Mouse (Mus musculus) lung, adult 18-20 months (tissue): ENCODE data around the gene Pi4k2a.

Source experiments
- DNase-seq, 2 experiments: peaks; one replicate each; pipeline ENCODE4 v3.0.0; 2022; ENCODE audit warnings: mixed read lengths in 2 of 2

Gene Pi4k2a

DNA sequence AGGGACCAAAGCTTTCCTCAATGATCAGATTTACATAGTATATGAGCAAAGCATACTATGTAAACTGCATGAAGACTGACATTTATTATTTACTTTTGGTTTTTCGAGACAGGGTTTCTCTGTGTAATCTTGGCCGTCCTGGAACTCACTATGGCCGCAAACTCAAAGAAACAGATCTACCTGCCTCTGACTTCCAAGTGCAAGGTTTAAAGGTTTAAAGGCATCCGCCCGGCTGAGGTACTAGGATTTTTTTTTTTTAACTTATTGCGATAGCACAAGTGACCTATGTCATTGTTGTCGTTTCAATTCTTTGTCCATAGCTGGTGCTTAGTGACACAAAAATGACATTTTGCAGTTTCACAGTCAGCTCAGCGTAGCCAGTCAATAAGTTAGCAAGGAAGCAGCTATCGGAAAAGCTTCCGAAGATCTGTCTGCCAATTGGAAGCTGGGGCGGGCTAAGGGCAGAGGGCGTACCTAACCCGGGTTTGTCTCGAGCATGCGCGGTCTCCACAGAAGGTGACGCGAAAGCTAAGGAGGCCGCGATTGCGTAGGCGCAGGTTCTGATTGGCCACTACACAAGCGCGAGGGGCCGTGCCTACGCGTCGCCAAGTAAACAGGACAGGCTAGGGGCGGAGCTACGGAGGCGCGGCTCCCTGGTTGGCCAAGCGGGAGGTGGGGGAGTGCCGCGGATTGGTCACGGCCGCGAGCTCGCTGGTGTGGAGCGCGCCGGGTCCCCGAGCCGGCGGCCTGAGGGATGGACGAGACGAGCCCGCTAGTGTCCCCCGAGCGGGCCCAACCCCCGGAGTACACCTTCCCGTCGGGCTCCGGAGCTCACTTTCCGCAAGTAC, at the start of gene Pi4k2a:
Pi4k2a (plus strand) TSS at position 723 of the 848 bp plus-strand sequence.
- peak; percentile 100 for DNase-seq

DNA sequence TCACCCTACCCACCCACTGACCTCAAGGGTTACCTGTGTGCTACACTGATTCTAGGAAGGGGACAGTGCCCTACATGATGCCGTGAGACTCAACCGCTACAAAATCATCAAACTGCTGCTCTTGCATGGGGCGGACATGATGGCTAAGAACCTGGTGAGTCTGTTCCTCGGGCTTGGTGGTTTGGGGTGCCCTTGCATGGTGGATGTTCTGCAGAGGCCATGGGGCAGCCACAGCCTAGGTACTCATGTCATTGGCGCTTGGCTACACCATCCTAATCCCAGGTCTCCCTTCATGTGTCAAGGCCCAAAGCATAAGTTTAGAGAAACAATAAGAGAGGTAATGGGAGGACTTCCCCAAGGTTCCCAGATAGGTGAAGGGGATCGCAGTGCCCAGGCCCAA, 46.3 kb upstream of the Pi4k2a start:
- no peak for DNase-seq

DNA sequence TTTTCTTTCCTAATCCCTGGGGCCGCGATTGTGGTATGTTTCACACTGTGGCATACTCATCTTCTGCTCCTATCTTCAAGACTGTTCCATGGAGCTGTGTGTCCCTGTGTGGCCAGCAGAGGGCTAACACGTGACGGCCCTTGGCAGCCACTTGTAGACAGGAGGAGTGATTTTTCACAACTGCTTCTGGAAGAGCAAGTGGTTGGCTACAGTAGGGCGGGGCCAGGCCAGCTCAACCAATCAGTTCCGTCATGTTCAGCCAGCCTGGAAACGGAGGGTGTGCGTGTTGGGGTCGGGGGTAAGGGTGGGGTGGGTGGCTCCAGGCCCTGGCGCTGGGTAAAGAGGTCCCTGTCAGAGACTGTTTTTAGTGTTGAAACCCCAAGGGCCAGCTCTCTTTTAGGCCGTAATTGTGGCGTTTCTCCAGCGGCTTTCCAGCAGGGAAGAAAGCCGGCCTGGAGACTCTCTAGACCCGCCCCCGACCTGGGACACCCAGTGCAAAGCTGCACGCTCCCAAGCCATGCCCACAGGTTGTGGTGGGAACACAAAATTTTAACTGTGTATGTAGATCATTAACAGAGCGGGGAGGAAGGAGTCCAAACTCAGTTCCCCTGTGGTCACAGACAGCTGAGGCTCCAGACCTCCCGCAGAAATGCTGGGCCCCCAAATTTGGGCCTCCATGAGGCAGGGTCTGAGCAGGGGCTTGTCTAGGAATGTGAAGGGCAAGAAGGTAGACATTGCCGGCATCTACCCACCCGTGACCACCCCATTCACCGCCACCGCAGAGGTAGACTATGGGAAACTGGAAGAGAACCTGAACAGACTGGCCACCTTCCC, 44.8 kb upstream of the Pi4k2a start, which contains the start of gene Hoga1:
Hoga1 (plus strand) TSS at position 342 of the 834 bp plus-strand sequence.
- peak; percentile 89 to 91 for DNase-seq

DNA sequence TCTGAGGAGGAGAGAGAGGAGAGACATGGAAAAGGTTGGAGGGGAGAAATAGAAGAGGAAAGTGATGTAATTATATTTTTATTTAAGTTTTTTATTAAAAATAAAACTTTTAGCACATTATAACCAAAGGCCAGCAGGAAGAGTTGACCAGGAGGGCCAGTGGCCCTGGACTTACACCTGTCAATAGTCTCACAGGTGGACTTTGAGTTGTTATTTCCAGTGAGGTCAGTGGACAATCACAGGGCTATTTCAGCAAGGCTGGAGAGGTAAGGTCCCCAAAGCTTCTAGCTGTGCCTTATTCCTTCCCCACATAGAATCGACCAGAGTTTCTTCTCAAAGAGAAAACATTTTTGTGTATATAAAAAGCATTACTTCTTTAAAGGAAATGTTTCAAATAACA, 40.0 kb upstream of the Pi4k2a start:
- DNase-seq = no peak

DNA sequence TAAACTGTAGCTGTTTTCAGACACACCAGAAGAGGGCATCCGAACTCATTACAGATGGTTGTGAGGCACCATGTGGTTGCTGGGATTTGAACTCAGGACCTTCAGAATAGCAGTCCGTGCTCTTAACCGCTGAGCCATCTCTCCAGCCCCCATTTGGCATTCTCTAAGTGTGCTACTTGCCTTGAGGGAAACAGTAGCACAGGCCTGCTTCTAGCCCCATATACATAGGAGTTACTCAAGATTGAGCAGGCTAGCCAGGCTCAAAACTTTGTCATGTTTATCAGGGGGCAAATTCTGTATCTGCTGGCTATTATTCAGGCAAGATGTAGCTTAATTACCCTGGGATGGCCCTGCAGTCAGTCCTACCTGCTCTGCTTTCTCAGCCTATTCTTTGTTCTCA, 38.9 kb upstream of the Pi4k2a start:
- no peak for DNase-seq

DNA sequence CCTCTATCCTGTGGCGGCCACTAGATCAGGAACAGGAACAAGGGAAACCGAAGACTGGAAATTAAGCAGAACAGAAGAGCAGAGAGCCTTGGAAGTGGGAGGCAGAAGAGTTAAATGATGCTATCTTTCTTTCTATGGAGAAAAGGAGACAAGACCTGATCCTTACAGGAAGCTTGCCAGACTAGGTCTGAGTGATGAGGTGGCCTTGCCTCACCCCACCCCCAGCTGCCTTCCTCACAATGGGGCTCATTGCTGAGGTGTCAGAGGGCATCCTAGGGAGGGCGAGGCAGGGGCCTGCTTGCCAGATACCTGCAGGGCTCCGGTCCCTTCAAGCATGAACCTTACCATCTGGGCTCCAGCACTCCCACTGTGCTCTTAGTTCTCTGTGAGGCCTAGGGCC, 38.3 kb upstream of the Pi4k2a start, which contains the start of gene 4933411K16Rik:
4933411K16Rik (plus strand) TSS at position 301 of the 400 bp plus-strand sequence.
- no peak for DNase-seq

DNA sequence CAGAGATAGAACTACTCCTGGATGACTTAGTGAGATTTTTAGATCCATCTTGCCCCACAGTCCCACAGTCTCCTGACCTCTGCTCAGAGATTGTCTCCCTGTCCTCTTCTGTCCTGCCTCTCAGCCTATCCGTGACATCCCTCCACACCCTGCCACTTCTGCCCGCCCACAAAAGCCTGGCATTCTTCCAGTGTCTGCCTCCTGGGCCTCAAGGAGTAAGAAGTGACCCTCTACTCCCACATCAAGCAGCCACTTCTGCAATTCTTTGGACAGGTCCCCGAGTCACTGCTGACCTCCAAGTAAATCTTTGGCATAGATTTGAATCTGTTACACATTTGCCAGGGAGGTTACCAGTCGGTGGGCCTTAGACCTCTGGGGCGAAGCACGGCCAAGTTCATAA, 36.0 kb upstream of the Pi4k2a start:
- peak; percentile 42 to 60 for DNase-seq

DNA sequence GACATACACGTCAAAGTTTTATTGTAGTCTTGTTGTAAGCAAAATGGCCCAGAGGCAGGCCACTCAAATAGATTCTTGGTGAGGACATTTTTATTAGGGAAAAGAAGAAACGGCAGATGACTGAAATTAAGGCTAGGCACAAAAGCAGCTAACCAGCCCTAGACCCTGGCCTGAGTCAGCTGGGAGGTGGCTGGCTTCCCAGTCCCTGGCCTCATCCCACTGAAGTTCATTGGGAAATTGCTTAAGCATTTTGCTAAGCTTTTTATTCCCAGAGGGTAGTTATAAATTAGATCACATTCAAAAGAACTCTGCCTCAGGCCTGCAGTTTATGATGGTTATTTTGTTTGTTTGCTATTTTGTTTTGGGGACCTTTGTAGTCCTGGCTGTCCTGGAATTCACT, 34.4 kb upstream of the Pi4k2a start:
- DNase-seq = no peak

DNA sequence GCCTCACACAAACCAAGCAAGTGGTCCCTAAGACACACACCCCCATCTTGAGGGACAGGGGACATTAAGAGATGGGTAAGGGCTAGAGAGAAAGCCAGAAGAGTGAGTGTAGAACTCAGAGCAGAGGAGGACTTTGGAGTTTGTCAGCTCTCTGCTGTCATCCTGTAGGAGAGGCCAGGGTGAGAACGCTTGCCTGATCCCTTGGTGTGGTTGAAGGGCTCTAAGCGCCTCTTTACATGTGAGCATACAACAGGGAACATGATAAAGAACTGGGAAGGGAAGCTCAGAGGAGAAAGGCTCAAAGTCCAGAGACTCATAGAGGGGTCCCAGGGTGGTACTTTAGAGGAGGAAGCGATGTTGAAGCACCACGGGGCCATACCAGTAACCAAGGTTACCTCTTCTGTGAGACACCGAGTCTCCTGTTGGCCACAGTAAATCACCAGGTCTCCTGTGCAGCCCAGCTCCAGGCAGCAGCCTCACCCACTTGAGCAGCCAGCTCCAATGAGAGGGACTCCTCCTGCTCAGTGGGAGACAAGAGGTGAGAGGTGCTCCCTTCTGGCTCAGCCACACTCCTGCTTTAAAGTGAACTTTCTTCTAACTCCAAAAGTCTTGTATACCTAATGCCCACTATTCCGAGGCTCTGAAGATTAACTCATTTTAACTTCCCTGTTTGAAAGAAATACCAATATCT, 33.4 kb upstream of the Pi4k2a start:
- DNase-seq = no peak

DNA sequence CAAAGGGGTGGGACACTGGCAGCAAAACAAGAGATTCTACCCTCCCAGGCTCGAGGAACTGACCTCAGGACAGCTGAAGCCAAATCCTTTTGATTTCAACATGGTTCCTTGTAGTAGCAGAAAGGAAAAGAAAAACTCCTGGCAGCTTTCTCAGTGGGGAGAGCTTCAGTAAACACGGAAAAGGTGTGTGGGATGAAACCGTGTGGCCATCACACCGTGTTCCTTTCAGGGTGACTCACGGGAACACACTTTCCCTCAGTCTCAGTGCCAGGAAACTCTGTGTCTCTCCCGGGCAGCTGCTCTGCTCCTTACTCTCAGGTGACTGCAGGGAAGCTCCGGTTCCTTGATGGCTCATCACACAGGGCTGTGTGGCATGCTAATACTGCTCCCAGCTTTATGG, 31.8 kb upstream of the Pi4k2a start:
- DNase-seq = peak in 1 of 2 experiments; percentile 33

DNA sequence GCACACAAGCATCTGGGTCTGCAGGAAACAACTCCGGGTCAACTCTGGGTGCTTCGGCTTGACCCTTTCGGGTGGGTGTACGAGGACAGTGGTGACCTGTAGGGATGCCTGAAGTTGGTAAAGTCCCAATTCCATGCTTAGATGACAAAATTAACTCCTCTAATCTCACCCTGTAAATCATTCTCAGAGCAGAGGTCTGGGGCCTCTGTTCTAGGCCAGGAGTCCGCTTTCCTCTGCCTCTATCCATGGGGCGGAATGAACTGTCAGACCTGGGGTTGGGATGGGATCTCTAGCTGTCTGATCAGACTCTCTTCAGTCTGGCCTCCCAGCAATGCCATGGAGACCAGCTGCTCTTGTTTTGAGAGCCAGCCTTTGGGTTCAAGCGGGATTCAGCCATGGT, 28.8 kb upstream of the Pi4k2a start:
- DNase-seq = no peak

DNA sequence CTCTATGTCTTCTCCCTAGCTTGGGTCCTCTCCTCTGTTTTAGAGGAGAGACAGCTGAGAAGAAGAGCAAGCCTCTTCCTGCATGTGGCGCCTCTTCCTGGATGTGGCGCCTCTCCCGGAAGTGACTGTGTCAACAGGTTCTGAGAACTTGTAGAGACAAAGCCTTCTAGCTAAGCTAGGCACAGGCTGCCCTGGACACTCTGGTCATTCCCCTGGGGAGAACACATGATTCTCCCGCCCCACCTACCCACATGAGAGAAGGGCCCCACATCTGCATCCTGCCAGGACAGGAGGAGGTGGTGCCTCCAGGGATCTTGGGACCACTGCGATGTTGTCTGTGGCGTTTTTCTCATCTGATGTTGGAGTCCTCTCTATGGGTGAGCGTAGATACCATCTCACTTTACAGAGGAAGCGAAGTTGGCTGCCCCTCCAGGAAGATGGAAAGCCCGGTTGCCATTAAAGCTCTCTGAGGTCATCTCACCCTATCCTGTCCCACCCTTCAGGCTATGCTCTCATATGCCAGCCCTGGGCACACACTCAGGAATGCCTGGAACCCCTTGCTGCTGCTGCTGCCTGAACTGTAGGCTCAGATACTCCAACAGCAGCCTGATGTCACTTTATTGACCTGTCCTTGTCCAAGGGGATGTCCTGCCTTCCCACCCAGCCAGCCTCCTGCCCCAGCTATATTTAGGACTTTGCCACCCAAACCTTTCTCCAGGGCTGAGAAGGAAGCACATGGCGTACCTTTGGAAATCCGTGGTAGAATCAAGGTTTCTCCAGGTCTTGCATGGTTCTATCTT, 21.6 kb upstream of the Pi4k2a start:
- DNase-seq = peak; percentile 62 to 72

DNA sequence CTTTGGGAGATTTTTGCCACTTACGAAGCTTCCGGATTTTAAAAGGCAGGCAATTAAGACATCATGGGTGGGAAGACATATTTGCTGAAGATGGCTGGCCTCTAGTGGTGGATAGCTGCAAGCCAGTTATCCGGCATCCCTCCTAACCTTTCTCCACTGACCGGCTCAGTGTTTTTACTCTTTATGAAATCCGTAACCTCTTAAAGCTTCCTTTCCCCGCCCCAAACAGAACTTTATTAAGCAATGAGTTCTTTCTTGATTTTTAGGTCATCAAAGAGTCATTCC, 21.1 kb upstream of the Pi4k2a start:
- DNase-seq = peak; percentile 20 to 43

DNA sequence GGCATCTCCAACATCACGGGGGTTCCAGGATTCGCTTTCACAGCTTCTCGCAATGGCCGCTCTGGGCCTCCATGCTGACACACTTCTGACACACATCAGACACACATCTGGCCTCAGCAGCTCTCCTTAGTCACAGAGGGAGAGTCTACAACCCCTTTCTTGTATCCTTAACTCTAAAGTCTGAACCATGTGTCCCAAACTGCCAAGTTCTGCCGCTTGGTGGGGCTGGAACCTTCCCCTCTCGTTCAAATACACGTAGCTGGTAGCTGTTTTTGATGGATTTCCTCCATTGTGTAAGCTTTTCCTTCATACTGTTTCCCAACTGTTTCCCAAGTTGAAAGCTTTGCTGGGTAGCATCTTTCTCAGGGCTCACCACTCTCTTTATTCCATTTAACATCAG, 19.0 kb upstream of the Pi4k2a start:
- DNase-seq = no peak

DNA sequence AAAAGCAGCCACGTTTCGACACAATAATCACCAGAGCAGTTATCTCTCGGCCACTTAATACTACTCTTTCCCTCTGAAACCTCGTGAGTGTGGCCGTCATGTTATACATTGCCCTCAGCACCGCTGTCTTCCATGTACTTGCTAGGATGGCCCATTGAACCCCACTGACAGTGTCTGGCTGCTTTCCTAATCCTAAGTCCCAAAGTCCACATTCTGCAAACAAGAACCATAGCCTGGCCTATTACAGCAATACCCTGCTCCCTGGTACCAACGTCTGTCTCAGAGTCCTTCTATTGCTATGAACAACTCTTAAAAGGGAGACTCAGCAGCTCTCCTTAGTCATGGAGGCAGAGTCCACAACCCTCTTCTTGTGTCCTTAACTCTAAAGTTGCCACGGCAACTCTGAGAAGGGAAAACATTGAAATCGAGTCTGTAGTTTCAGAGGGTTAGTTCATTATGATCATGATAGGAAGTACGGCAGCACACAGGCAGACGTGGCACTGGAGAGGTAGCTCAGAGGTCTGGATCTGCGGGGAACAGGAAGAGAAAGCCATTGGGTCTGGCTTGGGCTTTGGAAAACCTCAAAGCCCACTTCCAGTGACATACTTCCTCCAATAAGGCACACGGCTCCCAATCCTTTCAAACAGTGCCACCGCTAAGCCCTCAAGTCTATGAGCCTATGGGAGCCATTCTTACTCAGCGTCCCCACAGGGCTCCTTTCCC, 18.2 kb upstream of the Pi4k2a start:
- DNase-seq = no peak

DNA sequence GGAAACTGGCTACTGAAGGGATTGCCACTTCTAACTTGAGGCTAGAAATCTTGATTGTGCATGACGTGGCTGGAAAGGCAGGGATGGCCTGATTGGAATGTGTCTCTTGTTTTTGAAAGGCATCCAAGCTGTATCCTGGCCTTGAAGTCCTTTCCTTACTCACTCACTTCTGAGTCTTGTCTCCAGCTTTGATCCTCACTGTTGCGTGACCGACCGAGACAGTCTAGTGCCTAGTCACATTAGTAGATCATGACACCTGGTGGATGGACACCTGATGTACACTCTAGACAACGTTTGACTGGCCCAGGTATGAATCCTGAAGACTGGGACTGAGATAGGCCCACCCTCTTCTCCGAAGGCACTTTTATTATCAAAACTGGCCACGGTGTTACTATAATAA, 17.5 kb upstream of the Pi4k2a start:
- DNase-seq = no peak

DNA sequence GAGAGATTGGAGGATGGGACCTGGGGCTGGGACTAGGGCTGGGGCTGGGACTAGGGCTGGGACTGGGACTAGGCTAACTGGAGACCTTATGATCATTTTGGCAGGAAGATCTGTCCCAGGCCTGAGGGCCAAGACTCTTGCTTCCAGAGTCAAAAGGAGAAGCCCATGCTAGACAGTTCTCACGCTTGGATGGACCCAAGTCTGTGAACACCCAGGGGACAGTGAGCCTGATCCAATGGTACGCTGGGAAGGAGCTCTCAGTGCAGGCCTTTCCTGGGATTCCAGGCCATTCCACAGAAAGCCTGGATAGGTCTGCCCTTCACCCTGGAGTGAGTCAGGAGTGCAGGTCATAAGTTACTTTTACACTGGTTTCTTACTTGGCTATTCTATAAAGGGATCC, 15.2 kb upstream of the Pi4k2a start:
- DNase-seq = no peak

DNA sequence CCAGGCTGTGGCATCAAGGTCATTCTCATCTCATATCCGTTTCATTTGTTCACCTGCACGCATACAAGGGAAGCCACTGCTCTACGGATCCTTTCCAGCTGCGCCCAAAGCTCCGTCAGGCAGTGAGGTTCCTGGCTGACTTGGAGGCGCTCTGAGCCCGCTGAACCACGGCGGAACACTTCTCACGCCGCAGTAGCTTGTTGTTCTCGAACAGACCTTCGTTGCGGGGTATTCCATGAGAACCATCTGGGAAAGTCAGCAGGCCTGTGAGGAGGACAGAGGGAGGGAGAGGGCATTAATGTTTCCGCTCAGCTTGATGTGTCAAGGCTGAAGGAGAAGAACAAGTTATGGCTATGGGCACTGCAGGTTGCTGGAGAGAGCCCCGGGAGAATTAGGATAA, 14.3 kb upstream of the Pi4k2a start:
- DNase-seq = no peak

DNA sequence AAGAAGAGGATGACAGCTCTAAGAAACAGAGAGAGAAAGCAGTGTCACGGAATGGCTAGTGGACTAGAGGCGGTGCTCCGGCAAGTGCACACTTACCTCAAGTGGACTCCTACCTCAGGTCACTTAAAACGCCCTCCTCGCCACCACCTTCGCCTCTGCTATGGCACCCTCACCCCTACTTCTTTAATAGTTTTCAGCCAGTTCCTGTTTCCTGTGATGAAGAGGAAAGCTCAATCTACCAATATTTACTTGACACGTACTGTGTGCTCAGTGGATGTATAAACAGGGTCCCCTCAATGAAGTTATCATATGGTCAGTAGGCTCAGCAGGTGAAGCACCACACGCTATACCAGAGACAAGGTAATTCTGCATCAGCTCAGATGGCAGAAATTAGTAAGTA, 11.7 kb upstream of the Pi4k2a start:
- DNase-seq = no peak

DNA sequence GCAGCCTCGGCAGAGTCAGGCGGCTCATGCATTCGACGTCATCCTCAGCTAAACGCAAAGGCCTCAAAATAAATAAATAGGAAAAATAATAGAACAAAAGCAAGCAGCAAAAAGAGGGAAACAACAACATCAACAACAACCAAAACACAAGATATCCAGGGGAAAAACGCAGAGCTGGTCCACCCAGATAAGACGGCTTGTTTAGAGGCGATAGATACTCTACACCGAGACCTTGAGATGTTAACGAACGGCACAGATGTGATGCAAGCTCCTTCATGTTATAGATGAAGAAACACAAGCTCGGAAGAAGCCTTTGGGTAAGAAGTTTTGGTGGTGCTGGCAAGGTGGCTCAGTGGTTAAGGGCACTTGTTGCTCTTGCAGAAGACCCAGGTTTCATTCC, 11.3 kb upstream of the Pi4k2a start:
- no peak for DNase-seq

DNA sequence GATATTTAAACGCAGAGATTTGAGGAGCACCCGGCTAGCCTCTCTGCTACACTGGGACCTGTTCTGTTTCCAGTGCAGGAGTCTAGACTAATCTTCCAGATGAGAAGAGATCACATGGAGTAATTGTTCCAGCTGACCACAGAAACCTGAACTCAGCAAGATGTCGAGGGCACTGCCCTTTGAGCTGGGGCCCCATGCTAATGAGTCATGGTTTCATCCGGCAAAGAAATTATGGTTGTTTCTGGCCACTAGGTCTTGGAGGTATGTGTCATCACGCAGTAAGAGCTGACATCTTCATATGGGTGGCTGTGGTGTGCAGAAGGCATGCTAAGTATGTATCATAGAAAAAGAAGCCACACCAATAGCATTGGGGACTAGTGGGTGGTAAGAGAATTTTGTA, 10.3 kb upstream of the Pi4k2a start:
- no peak for DNase-seq

DNA sequence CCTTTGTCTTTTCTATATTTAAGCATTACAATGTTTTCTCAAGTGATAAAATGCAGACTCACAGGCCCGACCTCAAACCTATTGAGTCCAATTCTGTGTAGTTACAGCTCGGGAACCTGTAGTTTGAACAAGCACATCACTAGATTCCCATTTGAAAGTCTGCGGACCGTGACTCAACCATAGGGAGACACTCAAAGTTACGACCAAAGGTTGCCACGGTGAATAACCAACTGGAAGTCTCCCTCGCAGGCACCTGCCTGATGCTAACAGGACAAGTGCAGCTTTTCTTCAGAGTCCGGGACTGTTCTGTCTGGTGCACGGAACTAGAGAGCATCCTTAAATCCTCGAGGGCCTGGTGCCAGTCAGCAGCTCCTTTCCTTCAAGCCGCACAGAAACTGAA, 9.8 kb upstream of the Pi4k2a start:
- DNase-seq = no peak
